Mouse (Mus musculus) myocyte (in vitro differentiated cells): ENCODE measurements around the gene Lat2. TPM values are rescaled to one million over a fixed set of nuclear protein-coding genes. Genes with fewer than 3 reads are reported as not detected.
"Not testable (repeated sequence)": the region's sequence is repeated elsewhere in the genome, so short reads cannot be mapped to it uniquely, and the experiment has no call there.

Source experiments
- H3K27me3 ChIP-seq: one replicate; pipeline ENCODE4 v1.6.1; 2011; ENCODE audit not compliant: control insufficient read depth, insufficient read depth, insufficient read length
- H3K36me3 ChIP-seq: one replicate; pipeline ENCODE4 v1.6.1; 2011; ENCODE audit not compliant: control insufficient read depth, insufficient read depth
- H3K4me2 ChIP-seq: one replicate; pipeline ENCODE4 v1.6.1; 2011; ENCODE audit warnings: low read depth, control low read depth
- H3K4me3 ChIP-seq: one replicate; pipeline ENCODE4 v1.5.1; 2011; ENCODE audit warnings: mild to moderate bottlenecking, control low read depth, moderate library complexity
- H3K79me2 ChIP-seq: one replicate; pipeline ENCODE4 v1.6.1; 2011; ENCODE audit not compliant: control insufficient read depth, insufficient read depth
- H3ac ChIP-seq: one replicate; pipeline ENCODE4 v1.6.1; 2011; ENCODE audit not compliant: control insufficient read depth, insufficient read length
- CEBPB ChIP-seq: IDR thresholded peaks from 2 replicates; pipeline ENCODE4 v1.6.1; 2011; ENCODE audit warnings: mild to moderate bottlenecking, moderate library complexity; ENCODE audit not compliant: poor library complexity, insufficient read depth, severe bottlenecking
- E2F4 ChIP-seq: IDR thresholded peaks from one replicate; pipeline ENCODE4 v1.6.1; 2011; ENCODE audit warnings: mild to moderate bottlenecking, control low read depth, moderate library complexity; ENCODE audit not compliant: insufficient read depth
- MAX ChIP-seq: IDR thresholded peaks from one replicate; pipeline ENCODE4 v1.6.1; 2011; ENCODE audit warnings: low read depth, mild to moderate bottlenecking, control low read depth
- MYOD1 ChIP-seq, 3 experiments: IDR thresholded peaks; one replicate each; pipeline ENCODE4 v1.6.1; 2011; ENCODE audit warnings: control low read depth in 2 of 3, low read depth in 2 of 3, mild to moderate bottlenecking in 2 of 3, moderate library complexity in 1 of 3; ENCODE audit not compliant: insufficient read length in 2 of 3, control insufficient read depth in 1 of 3
- MYOG ChIP-seq, 3 experiments: IDR thresholded peaks; one replicate each; pipeline ENCODE4 v1.6.1; 2011; ENCODE audit warnings: control low read depth in 2 of 3, low read depth in 2 of 3, mild to moderate bottlenecking in 2 of 3; ENCODE audit not compliant: insufficient read length in 2 of 3, control insufficient read depth in 1 of 3, insufficient read depth in 1 of 3
- POLR2A ChIP-seq: IDR thresholded peaks from one replicate; pipeline ENCODE4 v1.6.1; 2011; ENCODE audit warnings: low read depth, mild to moderate bottlenecking, control low read depth, moderate library complexity; ENCODE audit not compliant: insufficient read length
- POLR2AphosphoS2 ChIP-seq: IDR thresholded peaks from one replicate; pipeline ENCODE4 v1.6.1; 2011; ENCODE audit warnings: low read depth, control low read depth; ENCODE audit not compliant: insufficient read length
- REST ChIP-seq: IDR thresholded peaks from one replicate; pipeline ENCODE4 v1.6.1; 2011; ENCODE audit warnings: mild to moderate bottlenecking, control low read depth, moderate library complexity; ENCODE audit not compliant: insufficient read depth, insufficient read length
- SRF ChIP-seq: IDR thresholded peaks from one replicate; pipeline ENCODE4 v1.6.1; 2011; ENCODE audit warnings: low read depth; ENCODE audit not compliant: control insufficient read depth, insufficient read length
- TCF12 ChIP-seq: IDR thresholded peaks from one replicate; pipeline ENCODE4 v1.6.1; 2011; ENCODE audit warnings: mild to moderate bottlenecking, control low read depth; ENCODE audit not compliant: poor library complexity, insufficient read depth, severe bottlenecking
- TCF3 ChIP-seq: IDR thresholded peaks from one replicate; pipeline ENCODE4 v1.6.1; 2011; ENCODE audit warnings: low read depth, control low read depth; ENCODE audit not compliant: insufficient read length
- USF1 ChIP-seq: IDR thresholded peaks from one replicate; pipeline ENCODE4 v1.6.1; 2011; ENCODE audit warnings: low read depth, mild to moderate bottlenecking, control low read depth, moderate library complexity
- polyA plus RNA-seq: library from polyadenylated mRNA; unstranded; fragments of >200 nt; fragmentation: generic; extraction: Trizol; gene quantifications from one replicate; pipeline ENCODE4 v1.2.1, GENCODE M21; 2012; ENCODE audit warnings: missing spikeins

Lat2 gene
- polyA plus RNA-seq = 0.59 TPM

- Histone ChIP-seq H3K4me3 (no peak within 1 kb of the TSS), H3K36me3 (peaks cover 24% of the 10 kb centered on the region), H3K4me2 (no peak within 1 kb of the TSS), H3K79me2 (no peaks in the 10 kb centered on the region), H3K27me3 (no peaks in the 10 kb centered on the region), H3ac (no peak within 1 kb of the TSS)
- TF ChIP-seq TCF3 (no peak), REST (no peak), MYOD1 (IDR thresholded peaks at IDR 0.05; ENCODE audit: control insufficient read depth in 1 of 3, insufficient read length in 2 of 3, low read depth in 2 of 3) (no peak), POLR2A (peak; percentile 25), SRF (no peak), MYOG (IDR thresholded peaks at IDR 0.05; ENCODE audit: control insufficient read depth in 1 of 3, insufficient read depth in 1 of 3, insufficient read length in 2 of 3, low read depth in 2 of 3) (no peak), POLR2AphosphoS2 (peak; percentile 50)
Measured at GRCm38 (mm10) chr5:134614802-134615201, at the start of gene Lat2. Gene Lat2 (minus strand): TSS chr5:134615025.

GRCm38 (mm10) chr5:134656708-134657107 is 41.9 kb upstream of the Lat2 start:
- Histone ChIP-seq H3ac (no peak overlapping the region), H3K36me3 (peaks cover 3% of the 10 kb centered on the region), H3K4me2 (no peak overlapping the region), H3K79me2 (no peaks in the 10 kb centered on the region), H3K4me3 (no peak overlapping the region), H3K27me3 (no peaks in the 10 kb centered on the region)
- peak in 1 of 3 experiments; percentile 53 for TF ChIP-seq MYOG (IDR thresholded peaks at IDR 0.05; ENCODE audit: control insufficient read depth in 1 of 3, insufficient read depth in 1 of 3, insufficient read length in 2 of 3, low read depth in 2 of 3)
- TF ChIP-seq REST = no peak

- Histone ChIP-seq H3K27me3 (no peaks in the 10 kb centered on the region), H3K4me2 (no peak overlapping the region), H3K79me2 (no peaks in the 10 kb centered on the region), H3K4me3 (no peak overlapping the region), H3ac (no peak overlapping the region), H3K36me3 (no peaks in the 10 kb centered on the region)
- no peak for TF ChIP-seq MYOD1 (IDR thresholded peaks at IDR 0.05; ENCODE audit: control insufficient read depth in 1 of 3, insufficient read length in 2 of 3, low read depth in 2 of 3)
- TF ChIP-seq TCF3 = no peak
- TF ChIP-seq E2F4 = no peak
- no peak for TF ChIP-seq MAX
- TF ChIP-seq SRF = no peak
- no peak for TF ChIP-seq POLR2AphosphoS2
Measured at GRCm38 (mm10) chr5:134652015-134652414, 37.2 kb upstream of the Lat2 start.

- Histone ChIP-seq H3K4me2 (no peak overlapping the region), H3K79me2 (no peaks in the 10 kb centered on the region), H3ac (no peak overlapping the region), H3K4me3 (no peak overlapping the region), H3K36me3 (no peaks in the 10 kb centered on the region), H3K27me3 (no peaks in the 10 kb centered on the region)
- no peak for TF ChIP-seq MAX
Measured at GRCm38 (mm10) chr5:134650926-134651325, 36.1 kb upstream of the Lat2 start.

GRCm38 (mm10) chr5:134648976-134649375 is 34.2 kb upstream of the Lat2 start:
- H3K4me3 ChIP-seq, H3K79me2 ChIP-seq, H3K27me3 ChIP-seq, H3K4me2 ChIP-seq, H3ac ChIP-seq, H3K36me3 ChIP-seq: not testable (repeated sequence)

GRCm38 (mm10) chr5:134647394-134647793 is 32.6 kb upstream of the Lat2 start:
- no peak overlapping the region for H3K4me3 ChIP-seq
- H3ac ChIP-seq = no peak overlapping the region
- H3K4me2 ChIP-seq = no peak overlapping the region
- H3K36me3 ChIP-seq = no peaks in the 10 kb centered on the region
- TF ChIP-seq TCF12 (no peak), CEBPB (no peak), REST (no peak), POLR2A (no peak), MAX (no peak), MYOD1 (IDR thresholded peaks at IDR 0.05; ENCODE audit: control insufficient read depth in 1 of 3, insufficient read length in 2 of 3, low read depth in 2 of 3) (no peak), SRF (no peak), USF1 (no peak)
- no peaks in the 10 kb centered on the region for H3K79me2 ChIP-seq
- no peaks in the 10 kb centered on the region for H3K27me3 ChIP-seq
